Mouse (Mus musculus) hindlimb bud, embryonic 11.5 days (tissue): Measurements from ENCODE around the gene Xdh.
"Not testable (repeated sequence)": the region's sequence is repeated elsewhere in the genome, so short reads cannot be mapped to it uniquely, and the experiment has no call there.

Source experiments
- DNase-seq: peaks from one replicate; pipeline ENCODE4 v3.0.0-alpha.2; 2012; ENCODE audit warnings: low read depth, low spot score; ENCODE audit errors: extremely low spot score

The Xdh gene

GRCm38 (mm10) chr17:73886071-73886785 is 63.8 kb downstream of the Xdh start:
- DNase-seq: no peak

GRCm38 (mm10) chr17:73883332-73883731 is 66.7 kb downstream of the Xdh start:
- DNase-seq: no peak

GRCm38 (mm10) chr17:73882194-73882593 is 67.8 kb downstream of the Xdh start:
- DNase-seq: peak; percentile 56

- DNase-seq: no peak
Observed at GRCm38 (mm10) chr17:73881295-73881694, 68.7 kb downstream of the Xdh start.

GRCm38 (mm10) chr17:73880286-73880685 is 69.7 kb downstream of the Xdh start:
- no peak for DNase-seq

GRCm38 (mm10) chr17:73879262-73879916 is 70.6 kb downstream of the Xdh start:
- no peak for DNase-seq

- no peak for DNase-seq
Observed at GRCm38 (mm10) chr17:73875674-73876073, 74.3 kb downstream of the Xdh start.

- DNase-seq: no peak
Observed at GRCm38 (mm10) chr17:73875268-73875667, 74.7 kb downstream of the Xdh start.

GRCm38 (mm10) chr17:73870956-73871605 is 78.9 kb downstream of the Xdh start:
- DNase-seq: no peak

GRCm38 (mm10) chr17:73869008-73869685 is 80.8 kb downstream of the Xdh start:
- no peak for DNase-seq

- no peak for DNase-seq
Observed at GRCm38 (mm10) chr17:73853717-73854116, 96.3 kb downstream of the Xdh start.

- no peak for DNase-seq
Observed at GRCm38 (mm10) chr17:73853041-73853440, 97.0 kb downstream of the Xdh start.

- DNase-seq: no peak
Observed at GRCm38 (mm10) chr17:73847399-73847798, 102.6 kb downstream of the Xdh start.

GRCm38 (mm10) chr17:73845632-73846031 is 104.4 kb downstream of the Xdh start:
- DNase-seq: no peak

- no peak for DNase-seq
Observed at GRCm38 (mm10) chr17:73842963-73843362, 107.0 kb downstream of the Xdh start.

- not testable (repeated sequence) for DNase-seq
Observed at GRCm38 (mm10) chr17:73839876-73840275, 110.1 kb downstream of the Xdh start.

- DNase-seq: no peak
Observed at GRCm38 (mm10) chr17:73839086-73839835, 110.7 kb downstream of the Xdh start.

GRCm38 (mm10) chr17:73837244-73837643 is 112.8 kb downstream of the Xdh start:
- DNase-seq: no peak

- DNase-seq: no peak
Observed at GRCm38 (mm10) chr17:73836601-73837000, 113.4 kb downstream of the Xdh start.
